Mouse (Mus musculus): Measurements from ENCODE around the gene Acadsb.

Acadsb gene

GRCm38 (mm10) chr7:131465117-131465601 is 54.8 kb downstream of the Acadsb start:
- DNase-seq (ENCODE audit: low spot score in 2 of 2) = no peak

DNA sequence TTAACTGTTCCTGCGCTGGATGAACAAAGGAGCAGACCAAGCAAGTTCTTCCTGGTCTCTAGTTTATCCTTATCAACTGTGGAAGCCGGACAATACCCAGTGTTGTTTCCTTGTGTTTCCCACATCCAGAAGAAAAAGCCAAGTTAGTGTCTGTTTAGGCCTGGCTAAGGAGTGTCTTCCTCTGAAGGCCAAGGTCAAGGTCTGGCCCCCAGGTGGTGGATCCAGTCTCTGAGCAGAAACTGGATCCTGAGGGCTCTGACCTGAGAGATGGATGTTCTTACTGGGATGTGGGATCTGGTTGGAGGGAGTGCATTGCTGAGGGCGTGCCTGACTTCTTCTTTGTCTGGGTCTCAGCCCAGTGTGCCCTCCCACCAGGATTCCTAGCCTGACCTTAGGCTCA is 55.3 kb downstream of the Acadsb start:
- no peak for DNase-seq (ENCODE audit: low spot score in 2 of 2)

GRCm38 (mm10) chr7:131467312-131467711 is 56.9 kb downstream of the Acadsb start:
- no peak for DNase-seq (ENCODE audit: low spot score in 2 of 2)

DNA sequence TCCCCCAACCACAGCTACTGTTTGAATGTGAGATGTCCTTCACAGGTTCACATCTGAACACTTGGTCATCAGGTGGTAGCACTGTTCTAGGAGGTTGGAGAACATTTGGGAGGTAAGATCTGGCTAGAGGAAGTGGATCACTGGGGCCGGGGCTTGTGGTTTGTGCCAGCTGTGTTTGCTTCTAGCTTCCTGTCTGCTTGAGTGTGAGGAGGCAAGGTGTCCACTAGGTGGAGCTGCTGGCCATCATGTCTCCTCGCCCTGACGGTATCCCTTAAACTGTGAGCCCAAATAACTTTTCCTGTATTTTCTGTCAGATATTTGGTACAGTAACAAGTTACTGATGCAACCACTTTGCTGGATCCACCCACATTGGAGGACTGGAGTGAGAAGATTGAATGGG is 59.1 kb downstream of the Acadsb start:
- DNase-seq (ENCODE audit: low spot score in 2 of 2) = no peak

GRCm38 (mm10) chr7:131471551-131471950 is 61.1 kb downstream of the Acadsb start:
- no peak for DNase-seq (ENCODE audit: low spot score in 2 of 2)

DNA sequence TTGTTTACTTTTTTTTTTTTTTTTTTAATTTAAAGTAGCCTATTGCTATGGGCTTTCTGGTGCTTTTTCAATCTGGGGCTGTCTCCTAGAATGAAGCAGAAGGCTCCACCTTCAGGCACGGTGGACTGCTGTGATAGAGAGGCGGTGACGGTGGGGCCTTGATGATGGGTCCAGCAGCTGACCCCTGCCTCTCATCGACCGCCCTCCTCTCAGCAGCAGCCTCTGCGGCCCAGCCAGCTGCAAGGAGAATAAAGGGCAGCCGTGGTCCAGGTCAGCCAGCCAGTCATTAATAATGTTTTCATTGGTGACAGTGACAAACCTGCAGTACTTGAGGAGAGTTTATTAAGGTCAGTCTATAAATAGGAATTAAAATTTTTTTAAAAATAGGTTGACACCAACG is 66.7 kb downstream of the Acadsb start:
- no peak for DNase-seq (ENCODE audit: low spot score in 2 of 2)

- DNase-seq (ENCODE audit: low spot score in 2 of 2) = no peak
Measured at GRCm38 (mm10) chr7:131478403-131478802, 68.0 kb downstream of the Acadsb start.

Data from spleen, postnatal 4 days (tissue).